Mouse (Mus musculus) activated CD4-positive, CD25-positive, alpha-beta regulatory T cell, adult 4 months (primary cell): ENCODE results near the gene Akap7. TPM values are rescaled to one million over a fixed set of nuclear protein-coding genes. Genes with fewer than 3 reads are reported as not detected.
"Not testable (repeated sequence)": the region's sequence is repeated elsewhere in the genome, so short reads cannot be mapped to it uniquely, and the experiment has no call there.

Source experiments
- ATAC-seq: one replicate; pipeline ENCODE4 v1.8.0; 2017
- polyA plus RNA-seq, 2 experiments: library from polyadenylated mRNA; unstranded; fragments of 100-300 nt; shearing (Covaris generic); gene quantifications; one replicate each; pipeline ENCODE4 v1.2.1; 2017

Akap7 gene
- polyA plus RNA-seq, 2 experiments from 2014 or later: 4.1 to 5.4 TPM

- not testable (repeated sequence) for ATAC-seq
Measured at GRCm38 (mm10) chr10:25186240-25186639, 121.4 kb downstream of the Akap7 start.

GRCm38 (mm10) chr10:25185691-25186090 is 122.0 kb downstream of the Akap7 start:
- ATAC-seq: no peak

GRCm38 (mm10) chr10:25184819-25185603 is 122.7 kb downstream of the Akap7 start:
- no peak for ATAC-seq

- ATAC-seq: no peak
Measured at GRCm38 (mm10) chr10:25183271-25183670, 124.4 kb downstream of the Akap7 start.

- ATAC-seq: no peak
Measured at GRCm38 (mm10) chr10:25179030-25179429, 128.6 kb downstream of the Akap7 start.

GRCm38 (mm10) chr10:25177270-25177669 is 130.4 kb downstream of the Akap7 start:
- ATAC-seq: no peak

- no peak for ATAC-seq
Measured at GRCm38 (mm10) chr10:25174872-25175271, 132.8 kb downstream of the Akap7 start.

GRCm38 (mm10) chr10:25167365-25168194 is 140.1 kb downstream of the Akap7 start:
- no peak for ATAC-seq

- ATAC-seq: not testable (repeated sequence)
Measured at GRCm38 (mm10) chr10:25163510-25163909, 144.2 kb downstream of the Akap7 start.

GRCm38 (mm10) chr10:25161701-25162100 is 146.0 kb downstream of the Akap7 start:
- ATAC-seq: no peak

GRCm38 (mm10) chr10:25158651-25159050 is 149.0 kb downstream of the Akap7 start:
- ATAC-seq: no peak

- ATAC-seq: no peak
Measured at GRCm38 (mm10) chr10:25157339-25157738, 150.3 kb downstream of the Akap7 start.

GRCm38 (mm10) chr10:25154225-25154624 is 153.4 kb downstream of the Akap7 start:
- no peak for ATAC-seq

GRCm38 (mm10) chr10:25151172-25151800 is 156.4 kb downstream of the Akap7 start:
- peak; percentile 96 for ATAC-seq

- ATAC-seq: no peak
Measured at GRCm38 (mm10) chr10:25145851-25146250, 161.8 kb downstream of the Akap7 start.

- ATAC-seq: no peak
Measured at GRCm38 (mm10) chr10:25144787-25145761, 162.6 kb downstream of the Akap7 start.

- ATAC-seq: no peak
Measured at GRCm38 (mm10) chr10:25141781-25142180, 165.9 kb downstream of the Akap7 start.

GRCm38 (mm10) chr10:25140155-25140755 is 167.4 kb downstream of the Akap7 start:
- no peak for ATAC-seq

GRCm38 (mm10) chr10:25133581-25133980 is 174.1 kb downstream of the Akap7 start:
- no peak for ATAC-seq

- ATAC-seq: no peak
Measured at GRCm38 (mm10) chr10:25128455-25128863, 179.2 kb downstream of the Akap7 start.

- no peak for ATAC-seq
Measured at GRCm38 (mm10) chr10:25126035-25126434, 181.6 kb downstream of the Akap7 start.
